Mouse (Mus musculus): Measurements from ENCODE around the gene Pdyn. TPM values are rescaled to one million over a fixed set of nuclear protein-coding genes. Genes with fewer than 3 reads are reported as not detected.

The Pdyn gene
- total RNA-seq, 4 experiments from 2014 or later, result not detected

DNA sequence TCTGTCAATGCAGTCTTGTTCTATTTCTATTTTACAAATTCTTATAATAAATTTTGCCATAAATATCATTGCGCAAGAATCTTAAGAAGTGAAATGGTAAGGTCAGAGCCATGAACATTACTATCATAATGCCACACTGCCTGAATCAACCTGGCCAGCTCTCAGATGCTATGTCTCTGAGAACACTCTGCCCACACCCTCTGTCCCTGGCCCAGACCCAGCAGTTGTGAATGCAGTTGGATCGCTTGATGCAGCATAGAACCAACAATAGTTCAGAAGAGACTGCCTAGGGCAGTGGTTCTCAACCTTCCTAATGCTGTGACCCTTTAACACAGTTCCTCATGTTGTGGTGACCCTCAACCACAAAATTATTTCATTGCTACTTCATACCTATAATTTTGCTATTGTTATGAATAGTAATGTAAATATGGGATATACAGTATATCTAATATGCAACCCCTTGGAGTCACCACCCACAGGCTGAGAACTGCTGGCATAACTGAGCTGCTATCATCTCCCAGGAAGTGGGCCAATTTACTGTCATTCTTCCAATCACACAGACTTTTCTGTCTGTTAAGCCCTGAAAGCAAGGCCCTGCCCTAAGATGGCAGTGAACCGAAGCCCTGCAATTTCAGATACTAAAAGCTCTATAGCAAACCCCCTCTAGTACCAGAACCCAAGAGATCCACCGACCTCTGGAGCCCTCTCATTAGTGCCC lies 45.3 kb downstream of the Pdyn start:
- no peak for DNase-seq (ENCODE audit: low spot score in 2 of 2)

DNA sequence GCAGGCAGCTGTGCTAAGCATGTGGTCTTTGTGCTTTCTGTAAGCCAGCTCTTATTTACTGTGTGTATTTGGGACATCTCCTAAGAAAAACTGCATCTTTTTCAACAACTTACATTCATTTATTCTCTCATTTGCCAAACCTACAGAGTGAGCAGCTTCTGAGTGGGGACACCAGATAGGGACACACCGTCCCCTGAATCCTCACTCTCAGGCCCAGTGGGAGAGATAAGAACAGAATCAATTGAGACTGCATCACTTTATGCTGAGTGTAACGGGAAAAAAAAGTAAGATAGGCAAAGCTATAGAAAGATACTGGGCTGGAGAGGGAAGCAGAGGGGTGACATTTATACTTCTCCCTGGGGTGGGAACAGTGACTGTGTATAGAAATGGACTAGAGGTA lies 46.0 kb downstream of the Pdyn start:
- DNase-seq (ENCODE audit: low spot score in 2 of 2), result no peak

DNA sequence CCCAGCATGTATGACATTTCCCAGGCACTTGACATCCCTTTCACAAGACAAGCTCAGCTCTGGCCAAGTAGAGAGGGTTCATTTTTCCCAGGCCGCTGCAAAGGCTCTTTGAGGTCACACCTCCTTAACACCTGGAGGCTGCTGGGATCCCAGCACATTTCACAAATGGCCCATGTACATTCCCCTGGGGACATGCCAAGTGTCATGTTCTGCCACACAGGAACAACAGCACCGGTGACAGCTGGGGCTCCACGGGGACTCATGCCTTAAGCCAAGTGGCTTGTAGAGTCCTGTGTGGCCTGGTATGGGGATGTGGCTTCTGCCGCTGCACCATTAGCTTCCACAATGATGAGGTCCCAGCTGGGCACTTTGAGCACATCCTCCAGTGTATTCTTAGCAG lies 47.0 kb downstream of the Pdyn start:
- peak in 1 of 2 experiments; percentile 19 for DNase-seq (ENCODE audit: low spot score in 2 of 2)

Other genes with a start within 250 kb of the Pdyn start
- gene F830045P16Rik, start 163.2 kb downstream of the Pdyn start, total RNA-seq (2022), result not detected
- gene Sirpa, start 107.0 kb downstream of the Pdyn start, total RNA-seq (2022), result 1 to 10 TPM; 4.0 to 9.7 (median 5.3) TPM
- 10 to 100 TPM in 1 of 4 experiments, 1 to 10 TPM in 3; 7.5 to 10.1 (median 7.8) TPM for gene Stk35, start 100.7 kb upstream of the Pdyn start, total RNA-seq (2022)

All from gastrocnemius, adult 8-10 months (tissue).